Mouse (Mus musculus) right cerebral cortex, postnatal 36 days (tissue): Measurements from ENCODE around the gene Gm3336.

ENCODE experiments used
- DNase-seq, 2 experiments: peaks; one replicate each; pipeline ENCODE4 v3.0.0; 2022; ENCODE audit warnings: low spot score in 2 of 2, mixed read lengths in 1 of 2

Gene Gm3336

GRCm38 (mm10) chr8:70718297-70718696 lies at the start of gene Gm3336:
Gene Gm3336, plus strand, starts transcription at chr8:70718543.
- DNase-seq, result peak in 1 of 2 experiments; percentile 43

- DNase-seq, result no peak
Measured at GRCm38 (mm10) chr8:70671615-70672324, 46.6 kb upstream of the Gm3336 start.

DNA sequence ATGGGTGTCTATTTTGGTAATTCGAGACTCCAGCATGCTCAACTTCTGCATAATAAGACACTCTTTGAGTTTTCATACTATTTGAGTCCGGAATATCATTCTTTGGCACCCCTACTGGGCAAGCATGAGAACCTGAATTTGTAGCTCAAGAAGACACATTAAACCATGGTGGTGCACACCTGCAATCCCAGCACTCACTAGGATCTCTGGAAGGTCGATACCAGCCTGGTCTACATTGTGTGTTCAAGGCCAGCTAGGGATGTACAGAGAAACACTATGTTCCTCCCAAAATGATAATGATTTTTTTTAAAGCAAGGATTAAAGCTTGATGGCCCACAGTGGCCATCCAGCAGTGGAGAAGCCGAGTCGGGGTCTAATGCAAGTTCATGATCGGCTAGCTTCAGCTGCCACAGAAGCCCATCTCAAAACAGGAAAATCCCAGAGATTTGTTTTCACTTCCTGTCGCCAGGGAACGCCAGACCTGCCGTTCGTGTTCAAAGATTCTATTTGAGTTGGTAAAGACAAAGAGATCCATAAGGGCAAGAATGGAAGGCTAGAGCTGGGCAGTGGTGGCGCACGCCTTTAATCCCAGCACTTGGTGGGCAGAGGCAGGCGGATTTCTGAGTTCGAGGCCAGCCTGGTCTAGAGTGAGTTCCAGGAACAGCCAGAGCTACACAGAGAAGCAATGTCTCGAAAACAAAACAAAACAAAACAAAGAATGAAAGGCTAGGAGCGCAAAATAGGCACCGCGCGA lies 45.8 kb upstream of the Gm3336 start:
- no peak for DNase-seq

DNA sequence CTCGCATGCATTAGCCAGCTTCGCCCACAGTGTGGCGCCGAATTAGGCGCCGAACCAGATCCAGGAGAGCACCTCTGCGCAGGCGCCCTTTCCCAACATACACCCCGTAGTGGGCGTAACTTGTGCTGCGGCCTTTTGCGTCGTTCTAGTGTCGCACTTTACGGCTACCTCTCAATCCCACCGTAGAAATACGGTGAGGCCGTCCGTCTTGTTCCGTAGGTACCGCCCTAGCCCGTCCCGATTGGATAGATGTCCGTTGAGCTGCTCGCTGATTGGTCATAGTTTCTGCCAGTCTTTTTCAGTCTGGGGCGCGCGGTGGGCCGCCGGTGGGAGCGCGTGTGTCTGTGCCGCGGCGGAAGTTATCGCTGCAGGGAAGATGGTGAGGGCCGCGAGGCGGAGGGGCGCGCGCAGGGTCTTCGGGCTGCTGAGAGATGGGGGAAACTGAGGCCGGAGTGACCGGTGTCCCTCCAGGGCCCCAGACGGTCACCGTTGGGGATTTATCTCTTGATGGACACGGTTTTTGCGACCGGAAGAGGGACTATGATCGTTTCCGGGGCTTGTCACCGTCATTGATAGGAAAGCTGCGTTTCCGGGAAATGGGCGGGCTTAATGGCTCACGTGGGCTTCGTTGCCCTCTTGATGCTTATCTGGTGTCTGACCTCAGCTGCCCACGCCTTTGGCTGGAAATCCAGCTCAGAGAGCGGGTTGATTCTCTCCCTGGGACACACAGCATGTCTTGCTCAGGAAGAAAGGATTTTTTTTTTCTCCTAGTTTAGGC lies 45.1 kb upstream of the Gm3336 start, which contains the start of gene Lsm4:
TSS of gene Lsm4 (plus strand) at position 170 of the 778 bp plus-strand sequence.
- peak; percentile 94 to 98 for DNase-seq

- DNase-seq, result no peak
Measured at GRCm38 (mm10) chr8:70674109-70674508, 44.2 kb upstream of the Gm3336 start.

- DNase-seq, result no peak
Measured at GRCm38 (mm10) chr8:70674716-70675115, 43.6 kb upstream of the Gm3336 start.

DNA sequence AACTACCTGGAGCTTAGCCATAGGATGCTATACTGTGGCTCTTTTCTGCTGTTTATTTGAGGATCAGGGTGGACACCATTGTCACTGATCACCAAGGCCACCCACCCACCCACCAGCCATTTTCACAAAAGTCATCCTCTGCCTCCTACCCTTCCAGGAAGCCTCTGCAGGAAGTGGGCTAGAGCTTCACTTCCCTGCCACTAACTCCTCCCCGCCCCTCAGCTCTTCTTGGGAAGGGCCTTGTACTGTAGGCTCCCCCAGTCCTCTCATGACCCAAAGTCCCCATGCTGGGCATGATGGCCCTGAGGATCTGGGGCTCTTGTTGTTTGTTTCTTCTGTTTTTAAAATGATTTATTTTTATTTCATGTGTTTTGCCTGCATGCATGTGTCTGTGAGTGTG lies 43.0 kb upstream of the Gm3336 start:
- no peak for DNase-seq

GRCm38 (mm10) chr8:70677451-70678080 lies 40.8 kb upstream of the Gm3336 start:
- no peak for DNase-seq

DNA sequence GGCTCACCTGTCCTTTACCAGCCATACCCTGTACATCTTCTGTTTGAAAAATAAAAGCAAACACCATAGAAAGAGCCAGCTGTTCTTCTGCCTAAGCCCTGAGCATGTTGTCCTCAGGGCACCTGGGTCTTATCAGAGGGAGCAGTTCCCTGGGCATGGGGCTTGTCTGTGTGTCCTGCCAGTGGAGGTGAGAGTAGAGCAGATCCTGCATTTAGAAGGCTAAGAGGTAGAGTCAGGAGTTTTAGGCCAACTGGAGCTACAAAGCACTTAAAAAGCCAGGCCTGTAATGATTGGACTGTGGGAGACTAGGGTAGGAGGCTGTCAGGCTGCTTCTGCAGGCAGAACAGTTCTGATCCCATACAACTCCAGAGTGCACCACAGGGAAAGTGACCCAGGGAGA lies 39.7 kb upstream of the Gm3336 start:
- no peak for DNase-seq

DNA sequence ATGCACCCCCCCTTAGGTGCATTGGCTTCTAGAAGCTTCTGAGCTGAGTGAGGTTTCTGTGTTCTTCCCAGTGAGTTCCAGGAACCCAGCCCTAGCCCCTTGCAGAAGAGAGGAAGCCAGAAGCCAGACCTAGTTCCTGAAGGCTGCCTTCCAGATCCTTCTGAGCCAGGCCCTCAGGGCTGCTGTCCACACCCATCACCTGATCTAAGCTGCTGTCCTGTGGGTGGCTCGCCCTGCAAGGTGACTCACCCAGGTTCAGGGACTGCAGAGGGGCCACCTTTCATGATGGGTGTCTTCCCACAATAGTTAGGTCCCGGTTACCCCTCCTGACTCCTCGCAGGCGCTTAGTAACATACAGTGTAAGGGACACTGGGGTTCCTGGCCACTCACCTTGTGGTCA lies 38.9 kb upstream of the Gm3336 start:
- no peak for DNase-seq

DNA sequence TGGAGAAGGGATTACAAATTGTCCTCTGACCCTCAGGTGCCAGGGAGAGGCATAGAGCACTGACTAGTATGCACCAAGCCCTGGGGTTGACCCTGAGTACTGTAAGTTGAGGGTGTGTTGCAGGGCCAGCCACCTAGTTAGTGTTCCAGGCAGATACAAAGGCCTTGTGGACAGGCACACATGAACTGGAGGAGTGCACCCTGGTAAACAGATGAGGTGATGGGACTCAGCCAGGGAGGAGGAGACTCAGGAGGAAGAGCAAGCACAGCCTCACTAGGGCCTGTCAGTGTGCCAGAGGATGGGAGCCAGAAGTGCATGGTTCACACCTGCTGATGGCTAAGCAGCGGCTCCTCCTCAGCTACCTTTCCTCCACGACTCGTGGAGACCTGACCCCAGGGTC lies 38.3 kb upstream of the Gm3336 start:
- DNase-seq, result no peak

- DNase-seq, result no peak
Measured at GRCm38 (mm10) chr8:70681410-70681809, 36.9 kb upstream of the Gm3336 start.

DNA sequence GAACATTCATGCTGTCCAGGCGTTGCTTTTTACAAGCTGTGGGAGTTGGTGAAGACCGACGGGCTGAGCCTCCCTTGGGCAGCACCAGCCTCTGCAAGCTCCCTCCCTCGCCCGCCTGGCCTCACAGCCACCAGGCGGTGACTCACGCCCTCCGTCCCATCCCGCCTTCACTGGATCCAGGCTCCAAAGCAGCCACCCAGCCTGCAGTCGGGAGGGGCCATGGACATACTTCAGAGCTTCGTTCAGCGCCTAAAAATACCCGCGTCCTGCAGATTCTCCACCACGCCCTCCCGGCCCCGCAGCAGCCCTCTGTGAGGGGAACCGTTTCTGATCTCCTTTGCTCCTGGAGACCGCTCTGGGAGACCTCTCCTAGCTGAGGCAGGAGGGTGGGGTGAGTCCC lies 36.1 kb upstream of the Gm3336 start:
- peak; percentile 66 to 68 for DNase-seq

GRCm38 (mm10) chr8:70682692-70683091 lies 35.7 kb upstream of the Gm3336 start:
- DNase-seq, result no peak

- peak; percentile 89 to 93 for DNase-seq
Measured at GRCm38 (mm10) chr8:70684291-70684690, 34.1 kb upstream of the Gm3336 start.

- no peak for DNase-seq
Measured at GRCm38 (mm10) chr8:70687576-70687975, 30.8 kb upstream of the Gm3336 start.

DNA sequence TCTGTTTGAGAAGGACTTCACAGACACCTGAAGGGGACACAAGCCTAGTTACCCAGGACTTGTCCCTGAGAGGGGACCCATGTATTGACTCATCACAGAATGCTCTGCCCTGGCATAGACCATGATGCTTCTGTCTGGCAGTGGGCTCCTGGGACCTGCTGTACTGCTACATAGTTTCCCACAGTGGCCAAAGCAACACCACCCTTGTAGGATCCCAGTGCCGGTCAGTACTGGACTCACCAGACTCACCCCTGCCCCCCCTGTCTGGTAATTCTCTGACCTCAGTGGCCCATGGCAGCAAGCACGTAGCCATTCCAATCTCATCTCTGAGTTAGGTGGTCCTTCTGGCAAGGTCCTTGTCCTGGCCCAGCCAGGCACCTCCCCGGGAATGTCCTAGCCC lies 30.2 kb upstream of the Gm3336 start:
- no peak for DNase-seq

GRCm38 (mm10) chr8:70689892-70690390 lies 28.4 kb upstream of the Gm3336 start:
- no peak for DNase-seq

GRCm38 (mm10) chr8:70691230-70691629 lies 27.1 kb upstream of the Gm3336 start:
- DNase-seq, result no peak

DNA sequence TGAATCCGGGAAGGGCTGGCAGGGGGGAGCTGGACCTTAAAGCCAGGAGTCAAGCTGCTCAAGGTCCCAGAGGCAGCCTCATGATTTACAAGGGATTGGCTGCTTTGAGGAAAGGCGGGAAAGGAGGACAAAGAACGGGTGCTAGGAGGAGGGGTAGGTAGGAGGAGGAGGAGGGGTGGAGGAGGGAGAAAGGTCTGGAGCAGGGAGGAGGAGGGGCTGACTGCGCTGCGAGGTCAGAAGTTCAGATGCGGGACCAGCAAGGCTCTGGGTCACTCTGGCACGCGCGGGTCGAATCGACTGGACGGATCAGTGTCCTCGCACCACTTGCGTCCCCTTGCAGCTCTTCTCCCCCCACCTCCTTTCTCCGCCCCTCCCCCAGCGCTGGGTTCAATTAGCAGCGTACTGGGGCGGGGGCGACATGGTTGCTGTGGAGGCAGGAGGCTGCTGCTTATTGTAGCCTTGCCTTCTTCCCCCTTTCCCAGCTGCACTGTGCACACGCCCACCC lies 26.6 kb upstream of the Gm3336 start:
- DNase-seq, result no peak

DNA sequence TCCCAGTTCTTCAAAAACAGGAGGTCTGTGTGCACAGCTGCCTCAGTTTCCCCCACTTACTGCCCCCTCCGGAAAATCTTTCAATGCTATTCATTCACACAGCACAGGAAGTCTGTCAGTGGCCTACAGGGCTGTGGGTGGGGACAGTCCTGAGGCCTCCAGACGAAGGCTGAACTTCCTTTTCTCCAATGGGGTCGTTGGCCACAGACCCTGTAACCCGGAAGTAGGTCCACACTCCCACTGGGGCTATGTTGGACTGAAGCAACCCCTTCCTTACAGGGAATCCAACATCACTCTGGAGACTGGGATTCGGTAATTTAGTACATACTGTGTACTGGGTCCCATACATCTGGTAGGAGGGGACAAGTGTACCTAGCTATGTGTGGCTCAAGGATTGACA lies 24.7 kb upstream of the Gm3336 start:
- DNase-seq, result no peak
